Mouse (Mus musculus) stomach, embryonic 16.5 days (tissue): ENCODE data around the gene Strn. TPM values are rescaled to one million over a fixed set of nuclear protein-coding genes. Genes with fewer than 3 reads are reported as not detected.

Experiments
- ATAC-seq: fragments of 200-750 bp; cut with Nextera tagmentation; 2 replicates; pipeline ENCODE4 v1.8.0; 2017; ENCODE audit warnings: moderate number of reproducible peaks, moderate TSS enrichment; ENCODE audit not compliant: insufficient read depth, low FRiP score
- H3K27ac ChIP-seq: fragments of 300-500 bp; sonication (generic); 2 replicates; pipeline ENCODE4 v1.5.1; 2014; ENCODE audit warnings: low read length
- H3K27me3 ChIP-seq: fragments of 300-500 bp; sonication (generic); 2 replicates; pipeline ENCODE4 v1.6.1; 2014; ENCODE audit warnings: low read length, control low read depth, mixed read lengths; ENCODE audit not compliant: control insufficient read depth, insufficient read depth
- H3K36me3 ChIP-seq: fragments of 300-500 bp; sonication (generic); 2 replicates; pipeline ENCODE4 v1.6.1; 2014; ENCODE audit warnings: low read length; ENCODE audit not compliant: control insufficient read depth, insufficient read depth
- H3K4me1 ChIP-seq: fragments of 300-500 bp; sonication (generic); 2 replicates; pipeline ENCODE4 v1.6.1; 2014; ENCODE audit warnings: low read length, control low read depth, mixed read lengths; ENCODE audit not compliant: control insufficient read depth, insufficient read depth
- H3K4me2 ChIP-seq: fragments of 300-500 bp; sonication (generic); 2 replicates; pipeline ENCODE4 v1.6.1; 2014; ENCODE audit warnings: low read depth, low read length, mixed read lengths
- H3K4me3 ChIP-seq: fragments of 300-500 bp; sonication (generic); replicated peaks from 2 replicates; pipeline ENCODE4 v1.5.1; 2014; ENCODE audit warnings: mild to moderate bottlenecking, low read length
- H3K9ac ChIP-seq: fragments of 300-500 bp; sonication (generic); 2 replicates; pipeline ENCODE4 v1.6.1; 2014; ENCODE audit warnings: low read length
- H3K9me3 ChIP-seq: fragments of 300-500 bp; sonication (generic); replicated peaks from 2 replicates; pipeline ENCODE4 v1.6.1; 2016; ENCODE audit warnings: low read length, control low read depth; ENCODE audit not compliant: control insufficient read depth
- WGBS: fragments of 180-500 bp; shearing (Covaris S2); extraction: QIAGEN DNeasy Blood & Tissue Kit; methylation state at CpG from one replicate; pipeline ENCODE4 v1.1.7; 2014; 5-methylcytosine and 5-hydroxymethylcytosine counted together
- polyA plus RNA-seq: library from polyadenylated mRNA; unstranded; fragments of >200 nt; fragmentation: Nextera tagmentation; extraction: Ambion mirVana; gene quantifications from 2 replicates; pipeline ENCODE4 v1.2.1, GENCODE M21; 2015

Strn gene
- polyA plus RNA-seq, 1 experiment from 2014 or later = 6.6 TPM

- Histone ChIP-seq H3K27ac (no peak overlapping the region), H3K4me2 (no peak overlapping the region), H3K9me3 (no peaks in the 10 kb centered on the region), H3K27me3 (no peaks in the 10 kb centered on the region), H3K4me1 (no peaks in the 10 kb centered on the region), H3K36me3 (no peaks in the 10 kb centered on the region), H3K4me3 (no peak overlapping the region), H3K9ac (no peak overlapping the region)
- 27% methylated on average over 8 of the region's 8 CpGs for WGBS
- ATAC-seq = no peak
Observed at GRCm38 (mm10) chr17:78603872-78604271, 133.1 kb downstream of the Strn start.

- H3K4me3 ChIP-seq = no peak overlapping the region
- no peaks in the 10 kb centered on the region for H3K27me3 ChIP-seq
- H3K4me2 ChIP-seq = no peak overlapping the region
- no peak overlapping the region for H3K9ac ChIP-seq
- no peak overlapping the region for H3K27ac ChIP-seq
- no peaks in the 10 kb centered on the region for H3K9me3 ChIP-seq
- no peaks in the 10 kb centered on the region for H3K4me1 ChIP-seq
- no peak for ATAC-seq
- no peaks in the 10 kb centered on the region for H3K36me3 ChIP-seq
- 84% methylated on average over 14 of the region's 14 CpGs for WGBS
Observed at GRCm38 (mm10) chr17:78602316-78602715, 134.7 kb downstream of the Strn start.

GRCm38 (mm10) chr17:78601601-78602000, 135.4 kb downstream of the Strn start:
- no peak for ATAC-seq
- Histone ChIP-seq H3K9ac (no peak overlapping the region), H3K4me1 (no peaks in the 10 kb centered on the region), H3K27me3 (no peaks in the 10 kb centered on the region), H3K36me3 (no peaks in the 10 kb centered on the region), H3K9me3 (no peaks in the 10 kb centered on the region), H3K4me2 (no peak overlapping the region), H3K27ac (no peak overlapping the region), H3K4me3 (no peak overlapping the region)
- 83% methylated on average over 12 of the region's 12 CpGs for WGBS

GRCm38 (mm10) chr17:78601042-78601441, 136.0 kb downstream of the Strn start:
- no peak overlapping the region for H3K4me2 ChIP-seq
- WGBS = 52% methylated on average over 6 of the region's 6 CpGs
- H3K4me1 ChIP-seq = no peaks in the 10 kb centered on the region
- H3K27ac ChIP-seq = no peak overlapping the region
- no peak overlapping the region for H3K9ac ChIP-seq
- no peaks in the 10 kb centered on the region for H3K36me3 ChIP-seq
- no peak for ATAC-seq
- no peak overlapping the region for H3K4me3 ChIP-seq
- H3K27me3 ChIP-seq = no peaks in the 10 kb centered on the region
- no peaks in the 10 kb centered on the region for H3K9me3 ChIP-seq

Other genes with a start within 250 kb of the Strn start
- 0.26 and 0.40 TPM in 2 replicates for gene Vit, start 229.1 kb downstream of the Strn start, polyA plus RNA-seq
- 12.0 and 14.0 TPM in 2 replicates for gene Heatr5b, start 98.2 kb upstream of the Strn start, polyA plus RNA-seq
- gene Gpatch11, start 98.4 kb upstream of the Strn start, polyA plus RNA-seq = 38.3 and 43.6 TPM in 2 replicates
- gene Eif2ak2, start 145.4 kb upstream of the Strn start, polyA plus RNA-seq = 10.7 and 13.1 TPM in 2 replicates
- gene Sult6b1, start 169.8 kb upstream of the Strn start, polyA plus RNA-seq = 0.21 TPM in 2 replicates
- 99.8 and 113 TPM in 2 replicates for gene Cebpzos, start 179.3 kb upstream of the Strn start, polyA plus RNA-seq
- 47.3 and 48.2 TPM in 2 replicates for gene Cebpz, start 199.9 kb upstream of the Strn start, polyA plus RNA-seq
- 42.4 and 51.1 TPM in 2 replicates for gene Ndufaf7, start 199.9 kb upstream of the Strn start, polyA plus RNA-seq